Mouse (Mus musculus): Measurements from ENCODE around the gene Notch3.

DNA sequence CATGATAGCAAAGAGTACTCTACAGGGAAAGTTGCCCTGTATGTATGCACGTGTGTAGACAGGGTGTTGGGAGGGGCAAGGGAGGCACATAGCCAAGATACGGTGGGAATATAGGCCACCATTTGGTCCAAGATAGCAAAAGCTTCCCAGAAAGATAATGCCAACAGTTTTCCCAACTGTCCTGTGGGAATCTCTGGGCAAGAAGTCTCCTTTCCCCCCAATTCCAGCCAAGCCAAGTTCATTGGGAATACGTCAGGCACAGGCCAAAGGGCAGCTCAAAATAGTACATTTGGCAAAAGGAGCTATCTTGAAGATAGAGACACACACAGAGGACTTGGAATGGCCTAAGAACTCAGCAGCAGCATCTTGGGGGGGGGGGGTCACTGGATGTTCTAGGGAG, 38.7 kb upstream of the Notch3 start:
- TF ChIP-seq BHLHE40 (IDR thresholded peaks at IDR 0.05; ENCODE audit: borderline replicate concordance, low read depth, low read length) (no peak), MEF2A (IDR thresholded peaks at IDR 0.05; ENCODE audit: extremely low read depth, insufficient replicate concordance, low read depth, low read length, poor library complexity, severe bottlenecking) (no peak), CTCF (IDR thresholded peaks at IDR 0.05 in 2 of 3, conservative IDR thresholded peaks at IDR 0.05 in 1 of 3; ENCODE audit: control insufficient read depth in 1 of 3, insufficient read depth in 1 of 3, low read depth in 2 of 3, low read length in 3 of 3, poor library complexity in 1 of 3, severe bottlenecking in 1 of 3) (no peak), ZKSCAN1 (IDR thresholded peaks at IDR 0.05; ENCODE audit: low read depth, low read length) (no peak), MAZ (IDR thresholded peaks at IDR 0.05; ENCODE audit: low read depth, low read length) (no peak), POLR2A (IDR thresholded peaks at IDR 0.05; ENCODE audit: control insufficient read depth in 1 of 2, insufficient read depth in 1 of 2, low read depth in 1 of 2, low read length in 2 of 2, poor library complexity in 1 of 2) (no peak), MXI1 (IDR thresholded peaks at IDR 0.05; ENCODE audit: low read depth, low read length) (no peak), SMC3 (IDR thresholded peaks at IDR 0.05; ENCODE audit: low read depth, low read length) (no peak)

Data from MEL (cell line).